Mouse (Mus musculus) thymus, postnatal 0 days (tissue): ENCODE measurements around the gene Sh3bgr. TPM values are rescaled to one million over a fixed set of nuclear protein-coding genes. Genes with fewer than 3 reads are reported as not detected.

Source experiments
- DNase-seq: peaks from one replicate; pipeline ENCODE4 v3.0.0-alpha.2; 2015; ENCODE audit warnings: low spot score
- polyA plus RNA-seq: library from polyadenylated mRNA; unstranded; fragments of >200 nt; fragmentation: Nextera tagmentation; extraction: Ambion mirVana; gene quantifications from 2 replicates; pipeline ENCODE4 v1.2.1, GENCODE M21; 2015

Gene Sh3bgr
- 0.68 and 0.82 TPM in 2 replicates for polyA plus RNA-seq

DNA sequence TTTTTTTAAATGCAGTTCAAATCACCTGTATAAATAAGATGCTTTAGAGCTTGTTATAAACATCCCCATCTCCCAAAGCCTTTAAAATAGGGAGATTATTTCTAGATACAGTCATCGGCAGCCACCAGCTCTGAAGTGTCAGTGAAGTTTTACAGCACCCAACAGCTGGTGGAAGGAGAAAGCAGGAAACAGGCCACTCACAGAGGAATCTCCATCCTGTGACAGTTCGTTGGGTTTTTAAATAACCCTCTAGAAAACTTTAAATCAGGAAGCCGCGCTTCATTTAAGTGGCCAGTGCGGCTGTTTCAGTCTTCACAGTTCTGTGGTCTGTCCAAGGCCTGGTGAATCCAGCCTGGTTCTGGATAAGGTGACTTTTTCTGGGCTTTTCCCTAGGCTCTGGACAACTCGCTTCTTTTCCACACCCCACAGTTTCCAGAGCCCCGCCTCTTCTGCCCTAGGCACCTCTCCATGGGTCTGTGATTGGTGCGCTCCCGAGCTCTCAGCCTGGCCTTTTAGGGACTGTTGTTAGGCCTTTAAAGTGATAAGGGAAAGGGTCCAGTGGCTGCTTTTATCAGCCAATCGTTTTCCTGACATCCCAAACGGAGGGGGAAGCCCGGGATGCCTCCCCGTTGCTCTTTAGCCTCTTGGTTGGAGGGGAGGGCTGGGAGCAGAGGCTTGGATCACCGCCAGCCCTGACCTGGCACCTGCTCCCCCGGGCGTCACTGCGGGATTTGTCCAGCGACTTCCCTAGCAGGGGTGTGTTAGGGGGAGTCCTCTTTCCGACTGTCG, at the start of gene Sh3bgr:
Gene Sh3bgr, plus strand, starts transcription at position 538 of the 789 bp plus-strand sequence.
- DNase-seq, result no peak

- no peak for DNase-seq
Measured at GRCm38 (mm10) chr16:96150995-96151394, 49.3 kb upstream of the Sh3bgr start.

GRCm38 (mm10) chr16:96151551-96151950, 48.7 kb upstream of the Sh3bgr start:
- peak; percentile 70 for DNase-seq

- DNase-seq, result no peak
Measured at GRCm38 (mm10) chr16:96154476-96154875, 45.8 kb upstream of the Sh3bgr start.

- no peak for DNase-seq
Measured at GRCm38 (mm10) chr16:96156019-96156418, 44.2 kb upstream of the Sh3bgr start.

DNA sequence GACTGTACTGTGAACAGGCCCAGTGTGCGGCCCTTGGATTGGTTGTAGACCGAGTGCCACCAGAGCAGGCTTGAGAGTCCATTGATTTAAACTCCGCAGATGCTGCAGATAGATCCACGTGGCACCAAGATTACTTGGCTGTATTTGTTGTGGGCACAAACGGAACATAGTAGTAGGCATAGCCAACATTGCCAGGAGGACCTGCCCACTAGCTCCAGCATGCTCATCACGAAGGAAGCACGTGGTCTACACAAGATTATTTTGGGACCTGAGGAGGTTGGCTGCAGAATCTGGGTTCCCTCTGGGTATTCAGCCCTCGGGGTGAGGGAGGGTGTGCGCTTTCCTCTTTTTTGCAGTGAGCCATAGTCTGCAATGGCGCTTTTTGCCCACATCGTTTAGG, 43.1 kb upstream of the Sh3bgr start:
- DNase-seq, result no peak

DNA sequence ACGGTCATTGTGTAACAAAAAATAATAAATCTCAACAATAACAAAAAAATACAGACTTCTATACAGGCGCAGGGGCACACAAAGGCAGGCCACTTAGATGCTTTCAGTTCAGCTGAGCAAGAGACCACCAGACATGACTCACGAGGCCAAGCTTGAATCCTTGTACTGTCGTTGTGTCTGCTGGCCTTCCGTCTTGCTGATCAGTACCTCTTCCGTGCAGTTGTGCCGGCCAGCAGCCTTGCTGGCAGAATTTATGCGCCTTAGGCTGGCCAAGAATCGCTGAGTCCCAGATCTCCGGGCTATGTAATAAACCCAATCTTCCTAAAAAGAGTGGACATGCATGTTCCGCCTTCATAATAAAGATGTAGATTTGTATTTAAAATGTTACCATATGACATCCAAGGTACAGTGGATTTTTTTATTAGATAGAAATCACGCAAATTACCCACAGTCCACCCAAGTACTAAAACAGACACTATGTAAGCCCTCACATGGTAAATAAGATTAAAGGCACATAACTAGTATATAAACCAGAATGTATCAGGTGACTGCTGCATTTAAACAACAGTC, 41.7 kb upstream of the Sh3bgr start:
- no peak for DNase-seq

DNA sequence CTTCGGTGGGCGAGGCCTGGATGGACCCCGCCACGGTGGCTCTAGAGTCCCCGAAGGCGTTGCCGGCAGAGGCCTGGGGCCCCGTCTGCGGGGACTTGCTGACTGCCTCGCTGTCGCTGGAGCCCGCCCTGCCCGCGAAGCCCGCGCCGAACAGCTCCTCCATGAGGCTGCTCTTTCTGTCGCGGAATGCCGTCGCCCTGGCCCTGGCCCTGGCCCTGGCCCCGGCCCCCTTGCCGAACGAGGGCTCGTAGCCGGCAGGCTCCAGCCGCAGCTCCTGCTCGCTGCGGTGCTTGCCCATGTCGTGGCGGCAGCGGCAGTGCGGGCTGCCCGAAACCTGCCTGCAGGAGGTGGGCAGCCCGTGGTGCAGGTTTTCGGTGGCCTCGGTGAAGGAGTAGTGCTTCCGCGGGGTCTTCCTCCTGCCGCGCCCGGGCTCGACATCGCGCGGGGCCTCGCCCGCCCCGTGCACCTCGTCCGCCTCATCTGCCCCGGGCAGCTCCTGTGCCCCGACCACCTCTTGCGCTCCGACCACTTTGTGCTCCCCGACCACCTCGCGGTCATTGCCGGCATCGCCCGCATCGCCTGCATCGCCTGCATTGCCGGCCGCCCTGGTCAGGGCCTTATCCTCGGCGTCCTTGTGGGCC, 41.0 kb upstream of the Sh3bgr start:
- DNase-seq, result peak; percentile 56

DNA sequence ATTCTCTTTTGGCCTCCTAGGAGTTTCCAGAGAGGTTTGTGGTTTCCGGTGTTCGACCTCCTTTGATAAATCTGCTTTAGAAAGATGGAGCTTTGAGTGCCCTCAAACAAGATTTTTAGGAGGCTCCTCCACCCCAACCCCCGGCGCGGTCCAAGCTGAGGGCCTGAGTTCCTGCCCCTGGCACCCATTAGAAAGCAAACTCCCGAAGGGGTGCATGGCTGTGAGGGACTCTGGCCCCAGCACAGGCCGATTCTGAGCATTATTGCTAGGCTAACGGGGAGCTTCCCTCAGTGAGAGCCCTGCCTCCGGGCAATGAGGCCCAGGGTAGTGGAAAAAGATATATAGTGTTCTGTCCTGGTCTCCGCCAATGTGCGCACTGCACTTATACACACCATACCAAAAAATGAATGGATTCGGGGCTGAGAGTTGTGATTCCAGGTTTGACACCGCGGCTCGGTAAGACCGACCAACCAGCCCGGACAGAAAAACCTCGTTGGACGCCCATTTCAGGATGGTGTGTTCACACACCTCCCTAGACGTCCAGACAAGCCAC, 40.4 kb upstream of the Sh3bgr start:
- DNase-seq, result no peak

DNA sequence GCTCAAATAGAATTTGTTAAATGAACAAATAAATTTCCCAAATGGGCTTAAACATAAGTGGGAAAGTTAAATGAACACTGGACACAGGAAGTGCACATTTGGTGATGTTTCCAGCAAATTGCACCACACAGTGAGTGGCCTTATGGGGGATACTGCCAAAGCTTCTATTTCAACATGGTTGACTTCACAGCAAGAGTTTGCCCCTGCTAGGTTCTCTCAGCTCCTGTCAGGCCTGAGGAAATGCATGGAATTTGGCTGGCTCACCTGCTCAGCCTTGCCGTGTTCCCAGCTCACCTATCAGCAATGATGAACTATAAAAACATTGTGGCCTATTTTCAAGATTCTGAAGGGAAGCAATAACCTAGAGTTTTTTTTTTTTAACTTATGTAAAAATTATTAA, 39.3 kb upstream of the Sh3bgr start:
- no peak for DNase-seq

DNA sequence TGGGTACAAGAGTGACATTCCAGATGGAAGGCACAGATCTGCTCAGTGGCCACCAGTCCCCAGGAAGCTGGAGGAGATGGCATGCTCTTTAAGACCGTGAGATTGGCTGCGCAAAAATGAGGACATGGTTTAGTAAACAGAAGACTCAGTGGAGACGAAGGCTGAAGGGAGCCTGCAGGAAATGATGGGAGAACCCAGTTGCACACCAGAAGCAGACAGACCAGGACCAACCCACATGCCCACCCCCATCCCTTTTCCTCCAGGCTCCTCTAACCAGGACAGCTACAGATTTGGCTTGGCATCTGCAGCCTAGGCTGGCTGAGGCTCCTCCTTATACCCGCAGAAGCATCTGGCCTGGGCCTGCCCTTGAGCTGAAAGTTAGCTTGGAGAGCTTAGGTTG, 38.9 kb upstream of the Sh3bgr start:
- no peak for DNase-seq

GRCm38 (mm10) chr16:96165723-96166264, 34.5 kb upstream of the Sh3bgr start:
- DNase-seq, result no peak

- no peak for DNase-seq
Measured at GRCm38 (mm10) chr16:96168837-96169236, 31.4 kb upstream of the Sh3bgr start.

DNA sequence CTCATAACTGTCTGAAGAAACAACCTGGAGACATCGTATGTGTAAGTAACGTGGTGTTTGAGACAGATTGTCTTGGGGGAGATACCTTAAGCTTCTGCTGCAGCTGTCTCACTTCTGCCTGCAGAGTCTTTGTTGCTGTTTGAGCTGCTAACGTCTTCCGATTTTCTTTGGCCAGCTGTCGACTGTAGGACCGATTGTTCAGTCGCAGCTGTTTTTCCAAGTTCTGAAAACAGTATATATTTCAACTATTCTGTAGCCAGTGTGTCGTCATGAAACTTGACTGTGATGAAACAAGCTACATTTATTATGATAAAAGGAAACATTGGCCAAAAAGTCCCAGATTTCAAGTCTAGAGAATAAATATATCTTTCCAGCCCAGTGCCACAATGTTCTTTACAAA, 26.6 kb upstream of the Sh3bgr start:
- no peak for DNase-seq

GRCm38 (mm10) chr16:96175399-96175798, 24.9 kb upstream of the Sh3bgr start:
- DNase-seq, result no peak

- DNase-seq, result no peak
Measured at GRCm38 (mm10) chr16:96179156-96179555, 21.1 kb upstream of the Sh3bgr start.

- no peak for DNase-seq
Measured at GRCm38 (mm10) chr16:96187619-96188018, 12.6 kb upstream of the Sh3bgr start.

GRCm38 (mm10) chr16:96191531-96192506, 8.4 kb upstream of the Sh3bgr start, which contains the start of gene Lca5l:
TSS of gene Lca5l (minus strand) at chr16:96192271.
- DNase-seq, result peak; percentile 97

- DNase-seq, result no peak
Measured at GRCm38 (mm10) chr16:96200702-96201028, 415 bp downstream of the Sh3bgr start.

GRCm38 (mm10) chr16:96201485-96202232, 1.4 kb downstream of the Sh3bgr start:
- no peak for DNase-seq
